Comparison of ENCODE assay signal across 8 mouse cellular contexts in the genomic region with DNA sequence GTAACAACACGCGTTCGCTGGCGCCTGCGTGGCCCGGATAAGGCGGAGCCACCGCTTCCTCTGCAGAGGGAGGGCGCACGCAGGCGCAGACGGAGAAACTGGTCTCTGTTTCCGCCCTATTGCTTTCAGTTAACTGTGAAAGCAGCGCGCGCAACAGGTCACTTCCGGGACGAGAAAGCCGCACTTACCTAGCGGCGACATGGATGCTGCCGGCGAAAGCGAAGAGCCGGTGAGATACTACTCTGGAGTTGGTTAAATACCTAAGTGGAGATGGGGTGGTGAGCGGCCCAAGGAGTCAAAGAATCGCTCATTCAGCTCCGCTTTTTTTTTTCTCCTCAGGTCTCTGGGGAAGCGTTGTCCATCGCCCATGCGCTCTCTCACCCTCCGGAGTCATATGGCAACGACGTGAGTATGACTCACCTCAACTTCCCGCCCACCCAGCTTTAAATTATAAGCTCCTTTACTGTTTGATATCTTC. TPM values are rescaled to one million over a fixed set of nuclear protein-coding genes. Genes with fewer than 3 reads are reported as not detected.
DNase-seq lines count a peak whose midpoint lies in the region; ATAC-seq lines count a peak whose summit lies in the region.

Gene Pbdc1 (plus strand): TSS at position 142 of the 478 bp plus-strand sequence.

- H3K36me3 ChIP-seq in intestine, embryonic 16.5 days (ENCODE audit: control insufficient read depth, insufficient read depth, low read length), result no peaks in the 10 kb centered on the region

- DNase-seq in adrenal gland, postnatal 10 days, result peak; percentile 88
- peak; percentile 72 for DNase-seq in embryo, embryonic 9.5 days (ENCODE audit: extremely low spot score)
- peak; percentile 83 to 90 for DNase-seq in gastrocnemius, postnatal 4 days (ENCODE audit: low spot score in 2 of 2)
- DNase-seq in left cerebral cortex, postnatal 25 days (ENCODE audit: low spot score in 2 of 2), result peak; percentile 93 to 94
- peak; percentile 94 for DNase-seq in mesoderm, embryonic 11.5 days (ENCODE audit: low read depth, low spot score)
- peak; percentile 87 for DNase-seq in right cerebral cortex, postnatal 25 days
- peak; percentile 71 to 93 for DNase-seq in urinary bladder, postnatal 36 days (ENCODE audit: low spot score in 2 of 2)

- no peaks in the 10 kb centered on the region for H3K27me3 ChIP-seq in intestine, embryonic 16.5 days (replicated peaks; ENCODE audit: control insufficient read depth, insufficient read depth, low read length)

- peak within 1 kb of the TSS; percentile 63 for H3K4me3 ChIP-seq in intestine, embryonic 16.5 days (ENCODE audit: low read length)

- WGBS in intestine, embryonic 16.5 days, result 3% methylated on average over 35 of the region's 35 CpGs

- intact Hi-C loops in left cerebral cortex, postnatal 25 days (cut with DNase I), result no loop called here

- ATAC-seq in intestine, embryonic 16.5 days, result peak; percentile 99

- H3K27ac ChIP-seq in intestine, embryonic 16.5 days (ENCODE audit: low read length), result peak within 1 kb of the TSS; percentile 45; the same call in 1 of the 2 replicates

- 0 out of 2 replicates have a peak, but pooled peaks cover 4% of the 10 kb centered on the region for H3K4me1 ChIP-seq in intestine, embryonic 16.5 days (ENCODE audit: control insufficient read depth, insufficient read depth, low read length)

- peak within 1 kb of the TSS; percentile 65 for H3K9ac ChIP-seq in intestine, embryonic 16.5 days (ENCODE audit: low read depth, low read length)

- peak within 1 kb of the TSS; percentile 75 for H3K4me2 ChIP-seq in intestine, embryonic 16.5 days (ENCODE audit: low read depth, low read length)

- no peaks in the 10 kb centered on the region for H3K9me3 ChIP-seq in intestine, embryonic 16.5 days (ENCODE audit: control insufficient read depth, low read length)

RNA-seq across cellular contexts. Expression of gene Pbdc1, which starts in this region (rescaled TPM):
- total RNA-seq in adrenal gland, postnatal 10 days (2021), result 10 to 100 TPM; 14.3 to 16.9 TPM
- total RNA-seq in gastrocnemius, postnatal 4 days (2021), result 10 to 100 TPM; 13.0 to 16.0 TPM
- 53.8 and 57.9 TPM in 2 replicates for polyA plus RNA-seq in intestine, embryonic 16.5 days (2015; fragmentation: Nextera tagmentation; extraction: Ambion mirVana)
- 10 to 100 TPM; 18.3 to 18.9 TPM for total RNA-seq in left cerebral cortex, postnatal 25 days (2021)

Comparison
In these comparisons a context has a peak if more than half of its experiments do, and no peak if none do; other contexts are left out.
1. Peak in every context shown above with its lines: DNase-seq, ATAC-seq, H3K4me3 ChIP-seq and H3K27ac ChIP-seq.